Mouse (Mus musculus): ENCODE measurements around the gene Abca13.

Abca13 gene

DNA sequence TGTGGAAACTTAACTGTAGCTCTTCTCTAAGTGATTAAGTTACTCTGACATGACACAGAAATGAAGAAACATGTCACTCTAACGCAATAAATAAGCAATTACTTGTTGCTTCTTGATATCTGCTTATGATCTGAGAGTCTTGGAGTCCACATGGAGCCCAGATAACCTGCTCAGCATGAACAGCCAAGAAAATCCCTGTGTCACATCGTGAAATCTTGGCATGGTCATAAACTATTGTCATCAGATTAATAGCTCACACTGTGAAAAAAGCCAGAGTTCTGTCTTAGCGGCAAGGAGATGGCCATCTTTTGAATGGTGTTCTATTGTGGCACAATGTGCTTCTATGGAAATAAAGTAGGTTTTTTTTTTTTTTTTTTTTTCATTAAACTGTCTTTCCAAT, 336.8 kb downstream of the Abca13 start:
- DNase-seq (ENCODE audit: low read depth in 1 of 2, low spot score in 2 of 2), result no peak

DNA sequence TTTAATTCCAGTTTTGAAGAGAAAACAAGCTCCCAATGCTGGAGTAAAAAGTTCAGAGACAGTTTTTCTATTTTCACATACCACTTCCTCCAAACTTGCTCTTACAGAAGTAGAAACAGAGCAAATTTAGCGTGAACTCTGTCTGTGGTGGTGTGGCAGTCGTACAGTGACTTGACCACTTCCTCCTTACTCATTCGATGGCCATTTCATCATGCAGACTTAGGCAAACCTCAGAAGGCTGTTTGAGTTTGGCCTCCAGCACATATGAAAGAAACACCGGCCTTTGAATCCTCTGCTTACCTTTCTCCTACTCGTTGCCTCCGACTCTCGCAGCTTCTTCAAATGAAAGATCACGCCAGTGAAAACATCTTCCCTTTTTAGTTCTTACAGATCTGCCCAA, 340.0 kb downstream of the Abca13 start:
- peak; percentile 12 to 30 for DNase-seq (ENCODE audit: low read depth in 1 of 2, low spot score in 2 of 2)

DNA sequence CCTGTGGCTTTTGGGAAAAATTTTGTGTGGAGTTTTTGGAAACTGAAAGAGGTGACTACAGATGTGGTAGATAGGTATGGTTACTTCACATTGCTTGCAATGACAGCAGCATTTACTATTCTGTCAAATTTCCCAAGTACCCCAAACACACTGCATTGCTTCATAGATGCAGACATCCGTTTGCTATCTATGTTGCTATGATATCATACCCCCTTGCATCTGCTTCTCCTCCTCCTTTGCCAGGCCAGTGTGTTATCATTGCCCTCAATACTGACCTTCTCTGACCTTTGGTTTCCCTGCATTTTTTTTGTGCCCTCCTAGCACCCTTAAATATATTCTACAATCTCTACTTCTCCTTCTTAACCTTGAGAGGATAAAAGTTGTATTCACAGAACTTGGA, 341.4 kb downstream of the Abca13 start:
- no peak for DNase-seq (ENCODE audit: low read depth in 1 of 2, low spot score in 2 of 2)

DNA sequence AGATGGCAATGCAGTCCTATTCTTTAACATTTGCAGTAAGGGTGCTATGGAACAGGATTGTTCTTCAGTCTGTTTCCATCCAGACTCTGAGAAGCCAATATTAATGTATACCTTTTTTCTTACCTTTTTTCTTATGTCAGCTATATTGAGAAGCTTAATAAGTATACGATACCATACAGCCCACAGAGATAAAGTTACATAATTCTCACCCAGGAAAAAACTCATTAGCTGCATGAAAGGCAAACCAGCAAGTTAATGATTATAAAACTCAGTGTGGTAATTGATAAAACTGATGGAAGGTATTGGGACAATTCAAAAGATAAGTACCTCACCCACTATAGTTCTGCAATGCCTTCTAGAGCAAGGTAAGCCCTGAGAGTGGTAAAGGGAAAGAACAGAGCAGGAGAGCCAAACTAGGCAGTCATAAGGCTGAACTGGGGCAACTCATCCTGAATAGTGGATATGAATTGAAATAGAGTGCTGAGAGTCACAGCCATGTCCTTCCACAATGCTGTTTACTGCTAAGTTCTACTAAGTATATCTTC, 342.0 kb downstream of the Abca13 start:
- DNase-seq (ENCODE audit: low read depth in 1 of 2, low spot score in 2 of 2), result no peak

DNA sequence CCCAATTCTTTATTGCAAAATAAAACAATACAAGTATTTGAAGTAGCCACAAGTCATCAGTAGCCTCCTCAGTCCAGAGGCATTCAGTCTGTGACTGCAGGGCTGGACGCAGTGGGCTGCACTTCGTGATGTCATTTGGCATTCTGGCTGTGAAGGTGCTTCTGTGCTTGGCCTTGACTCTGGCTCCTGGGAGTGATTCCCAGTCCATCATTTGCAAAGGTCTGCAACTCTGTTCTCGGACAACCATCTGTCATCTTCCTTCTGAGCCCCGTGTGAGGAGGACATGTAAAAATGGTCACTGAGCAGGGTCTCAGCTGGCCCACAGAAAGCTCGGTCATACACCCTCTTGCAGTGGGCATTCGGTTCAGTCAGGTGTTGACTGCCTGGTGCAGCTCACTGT, 345.1 kb downstream of the Abca13 start:
- no peak for DNase-seq (ENCODE audit: low read depth in 1 of 2, low spot score in 2 of 2)

DNA sequence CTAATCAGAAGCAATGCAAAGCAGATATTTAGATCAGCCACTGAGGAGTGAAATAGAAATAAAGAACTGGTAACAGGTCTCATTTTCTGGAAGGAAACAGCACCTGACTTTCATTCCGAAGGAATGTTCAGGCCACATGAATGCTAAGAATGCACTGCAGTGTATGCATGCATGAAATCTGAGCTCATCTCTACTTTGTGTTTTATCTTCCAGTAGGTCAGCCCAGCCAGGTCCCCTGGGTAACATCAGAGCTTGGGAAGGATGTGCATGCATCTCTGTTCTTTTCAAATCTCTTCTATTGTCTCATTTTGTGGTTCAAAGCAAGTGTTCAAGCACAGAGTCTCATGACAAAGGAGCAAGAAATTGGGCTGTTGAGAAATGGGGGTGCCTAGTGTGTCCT, 346.6 kb downstream of the Abca13 start:
- no peak for DNase-seq (ENCODE audit: low read depth in 1 of 2, low spot score in 2 of 2)

DNA sequence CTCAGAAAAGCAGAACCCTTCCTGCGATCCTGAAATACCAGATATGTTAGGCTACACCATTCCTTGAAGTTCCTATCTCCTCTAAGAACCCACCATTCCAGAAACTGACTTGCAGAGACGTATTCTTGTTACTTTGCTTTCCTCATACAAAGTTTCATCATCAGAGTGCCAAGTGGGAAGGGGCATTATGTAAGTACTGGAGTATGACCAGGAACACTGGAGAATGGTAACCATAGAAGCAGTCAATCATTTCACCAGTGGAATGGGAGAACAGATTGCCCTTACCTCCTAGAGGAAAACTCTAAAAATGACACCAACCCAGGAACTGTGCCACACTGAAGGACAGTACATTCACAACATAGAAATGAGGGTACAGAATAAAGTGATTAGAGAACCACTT, 368.3 kb downstream of the Abca13 start:
- DNase-seq (ENCODE audit: low read depth in 1 of 2, low spot score in 2 of 2), result no peak

DNA sequence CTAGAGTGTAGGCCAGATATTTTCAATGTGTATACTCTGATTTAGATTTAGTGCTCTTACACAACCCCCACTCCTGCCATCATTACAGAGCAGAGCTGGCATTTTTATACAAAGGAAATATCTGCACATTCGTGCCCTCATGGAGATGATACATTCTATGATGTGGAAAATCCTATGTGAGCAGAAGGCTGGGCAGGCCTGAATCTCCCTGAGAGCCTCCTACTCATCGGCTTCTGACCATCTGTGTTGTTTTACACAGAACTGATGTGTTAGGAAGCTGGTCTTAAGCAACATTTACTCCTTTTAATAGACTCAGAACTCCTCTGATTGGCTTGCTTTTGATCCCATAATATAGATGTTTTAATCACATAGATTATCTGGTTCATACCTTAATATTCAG, 376.6 kb downstream of the Abca13 start:
- no peak for DNase-seq (ENCODE audit: low read depth in 1 of 2, low spot score in 2 of 2)

DNA sequence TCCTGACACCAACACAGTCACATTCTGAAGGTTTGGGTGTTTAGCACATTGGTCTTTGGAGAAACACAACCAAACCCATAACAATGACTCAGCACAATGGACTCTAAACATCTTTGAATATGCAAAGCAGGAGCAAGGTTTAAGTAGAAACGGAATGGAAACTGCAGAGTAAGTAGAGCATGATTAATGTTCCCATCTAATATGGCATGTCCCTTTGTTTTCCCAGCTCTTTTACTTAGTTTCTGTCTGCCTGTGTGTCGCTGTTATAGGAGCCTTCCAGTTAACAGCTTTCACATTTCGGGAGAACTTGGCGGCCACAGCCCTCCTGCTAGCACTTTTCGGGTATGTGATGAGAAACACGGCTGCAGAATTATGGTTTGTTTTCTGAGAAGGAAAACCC, 378.6 kb downstream of the Abca13 start:
- no peak for DNase-seq (ENCODE audit: low read depth in 1 of 2, low spot score in 2 of 2)

DNA sequence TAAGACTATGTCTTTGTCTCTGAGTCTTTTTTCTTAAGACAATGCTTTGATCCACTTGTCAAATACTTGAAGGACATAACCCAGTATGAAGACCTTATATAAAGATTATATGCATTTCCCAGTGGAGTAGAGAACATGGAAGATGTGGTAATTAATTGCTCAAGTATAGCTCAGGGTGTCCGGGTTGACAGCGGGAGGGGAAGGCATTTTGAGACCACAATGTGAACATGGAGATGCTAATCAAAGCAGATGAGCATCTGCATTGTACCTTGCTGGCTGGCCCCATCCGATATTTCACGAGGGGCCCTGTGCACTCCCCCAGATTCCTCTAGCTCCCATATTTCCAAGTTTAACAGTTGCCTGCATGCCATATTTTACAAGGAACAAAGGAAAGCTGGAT, 383.2 kb downstream of the Abca13 start:
- no peak for DNase-seq (ENCODE audit: low read depth in 1 of 2, low spot score in 2 of 2)

DNA sequence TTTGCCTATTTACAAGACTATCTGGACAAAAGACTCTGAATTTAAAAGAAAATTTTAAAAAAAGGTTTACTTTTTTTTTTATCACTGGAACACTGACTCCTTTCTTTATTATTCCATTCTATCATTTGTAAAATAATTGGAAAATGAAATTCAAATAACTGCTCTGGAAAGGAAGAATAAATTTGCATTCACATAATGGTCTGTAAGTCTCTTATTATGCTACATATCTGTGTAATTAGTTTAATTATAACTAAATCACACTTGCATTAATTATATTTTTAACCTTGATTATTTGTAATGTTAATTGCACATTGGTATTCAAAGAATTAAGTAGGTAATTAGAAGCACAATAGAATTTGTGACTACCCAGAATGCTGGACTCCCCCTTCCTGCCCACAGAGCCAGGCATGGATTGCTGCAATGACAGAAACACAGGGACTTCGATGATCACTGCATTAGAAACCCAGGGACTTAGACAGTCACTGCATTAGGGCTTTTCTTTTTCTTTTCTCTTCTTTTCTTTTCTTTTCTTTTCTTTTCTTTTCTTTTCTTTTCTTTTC, 400.1 kb downstream of the Abca13 start:
- no peak for DNase-seq (ENCODE audit: low read depth in 1 of 2, low spot score in 2 of 2)

DNA sequence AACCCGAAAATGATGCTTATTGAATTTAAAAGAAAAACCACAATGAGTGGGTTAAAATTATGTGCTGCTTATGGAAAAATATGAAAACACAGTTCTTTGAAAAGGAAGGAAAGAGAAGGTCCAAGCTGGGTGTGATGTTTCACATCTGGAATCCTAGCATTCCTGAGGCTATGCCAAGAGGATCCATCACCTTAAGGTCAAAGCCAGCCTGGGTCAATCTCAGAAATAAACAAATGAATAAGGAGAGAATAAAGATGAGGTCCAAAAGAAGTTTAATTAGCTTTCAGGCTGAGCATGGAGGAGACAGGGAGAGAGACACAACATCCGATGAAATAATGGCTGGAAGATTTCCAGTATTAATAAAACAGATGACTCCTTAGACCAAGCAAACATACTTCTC, 405.6 kb downstream of the Abca13 start:
- no peak for DNase-seq (ENCODE audit: low read depth in 1 of 2, low spot score in 2 of 2)

DNA sequence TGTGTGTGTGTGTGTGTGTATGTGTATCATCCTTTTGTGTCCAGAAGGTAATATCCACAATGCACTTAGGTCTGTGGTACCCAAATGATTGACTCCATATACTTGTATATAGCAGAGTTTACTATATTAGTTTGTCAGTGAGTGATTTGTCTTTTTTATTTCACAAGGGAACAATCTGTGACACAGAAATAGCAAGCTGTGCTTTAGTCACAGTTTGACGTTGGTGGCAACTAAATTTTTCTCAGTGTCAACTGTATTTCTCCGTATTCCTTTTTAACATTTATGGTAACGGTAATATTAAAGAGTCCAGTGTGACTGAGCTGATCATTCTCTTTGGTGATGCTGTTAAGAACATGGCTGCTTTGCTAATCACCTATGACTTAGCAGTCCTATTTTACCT, 409.4 kb downstream of the Abca13 start:
- DNase-seq (ENCODE audit: low read depth in 1 of 2, low spot score in 2 of 2), result no peak

DNA sequence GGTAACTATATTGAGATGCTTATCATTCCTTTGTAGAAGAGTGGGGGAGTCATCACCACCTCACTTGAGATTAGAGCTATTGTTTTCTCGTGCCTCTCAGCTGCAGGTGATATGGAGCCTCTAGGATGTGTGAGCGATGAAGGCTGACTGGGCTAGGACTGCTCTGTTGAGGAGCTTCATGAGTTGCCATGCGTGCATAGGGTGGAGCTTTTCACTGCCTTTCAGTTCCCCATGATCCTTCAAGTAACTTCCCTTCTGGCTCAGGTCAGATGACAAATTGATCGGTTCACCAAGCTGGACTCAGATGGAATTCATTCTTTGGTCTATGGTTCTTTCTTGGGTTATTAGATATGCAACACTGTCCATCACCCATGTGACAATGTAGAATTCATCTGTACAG, 410.4 kb downstream of the Abca13 start:
- DNase-seq (ENCODE audit: low read depth in 1 of 2, low spot score in 2 of 2), result peak; percentile 8 to 27

DNA sequence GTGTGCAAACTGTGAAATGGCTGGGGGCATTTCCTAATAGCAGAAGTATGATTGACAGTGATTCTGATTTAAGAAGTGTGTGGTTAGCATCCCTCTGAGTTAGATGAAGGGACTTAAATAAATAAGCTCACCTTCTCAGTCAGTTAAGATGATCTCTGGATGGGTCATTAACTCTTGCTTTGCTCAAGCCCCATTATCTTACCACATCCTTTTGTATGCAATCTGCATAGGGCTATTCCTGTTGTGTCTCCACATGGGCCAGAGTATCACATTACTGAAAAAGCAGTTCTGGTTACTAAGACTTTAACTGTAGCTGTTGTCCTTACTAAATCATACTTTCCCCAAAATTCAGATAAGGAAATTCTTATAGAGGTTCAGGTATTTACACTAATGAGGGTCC, 416.5 kb downstream of the Abca13 start:
- no peak for DNase-seq (ENCODE audit: low read depth in 1 of 2, low spot score in 2 of 2)

DNA sequence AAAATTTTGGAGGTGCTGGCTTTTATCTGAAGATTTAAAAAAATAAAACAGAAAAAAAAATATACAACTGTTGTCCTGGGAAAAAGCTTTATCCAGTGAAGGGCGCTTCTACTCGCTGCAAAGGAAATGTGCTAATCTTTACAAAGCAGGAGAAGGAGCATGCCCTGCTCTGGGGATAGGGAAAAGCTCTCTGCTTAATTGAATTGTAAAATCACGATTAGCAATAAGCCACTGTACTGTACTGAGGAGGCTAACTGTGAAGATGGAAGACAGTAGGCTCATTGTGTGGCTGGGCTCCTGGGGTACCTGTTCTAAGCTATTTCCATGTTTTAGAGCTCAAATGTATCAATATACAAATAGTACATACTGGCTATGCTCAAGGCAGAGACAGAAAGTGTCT, 417.3 kb downstream of the Abca13 start:
- DNase-seq (ENCODE audit: low read depth in 1 of 2, low spot score in 2 of 2), result no peak

DNA sequence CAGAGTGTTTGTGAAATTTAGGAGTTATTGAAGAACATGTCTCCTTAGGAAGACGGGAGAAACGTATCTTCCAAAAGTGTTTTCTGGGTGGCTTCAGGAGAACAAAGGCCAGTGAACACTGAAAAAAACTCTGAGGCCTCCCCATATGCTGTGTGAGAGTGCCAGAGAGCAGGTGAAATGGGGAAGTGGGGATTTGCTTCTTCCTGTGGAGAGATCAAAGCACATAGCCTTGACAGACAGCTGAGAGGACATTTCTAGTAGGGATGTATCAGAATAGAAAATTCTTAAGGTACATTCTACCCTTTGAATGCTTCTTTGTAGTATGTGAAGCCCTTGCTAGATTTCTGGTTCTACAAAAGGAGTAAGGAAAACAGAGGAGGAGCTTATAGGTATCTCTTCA, 424.4 kb downstream of the Abca13 start:
- no peak for DNase-seq (ENCODE audit: low read depth in 1 of 2, low spot score in 2 of 2)

DNA sequence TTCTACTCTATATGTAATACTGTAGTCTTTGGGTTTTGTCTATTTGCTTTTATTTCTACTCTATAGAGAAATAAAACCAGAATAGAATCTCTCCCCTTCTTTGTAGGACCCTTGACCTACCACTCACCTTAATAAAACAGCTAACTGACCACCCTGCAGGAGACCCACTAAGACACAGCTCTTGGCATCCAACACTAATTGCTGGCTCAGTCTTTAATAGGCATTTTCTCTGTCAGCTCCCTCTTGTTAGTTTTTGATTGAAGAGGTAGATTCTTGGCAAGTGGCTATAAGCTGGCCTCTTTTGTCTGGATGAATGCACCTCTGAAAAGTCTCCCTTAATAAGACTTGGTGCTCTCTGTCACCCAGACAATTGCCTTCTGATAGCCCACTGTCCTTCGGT, 424.9 kb downstream of the Abca13 start:
- no peak for DNase-seq (ENCODE audit: low read depth in 1 of 2, low spot score in 2 of 2)

DNA sequence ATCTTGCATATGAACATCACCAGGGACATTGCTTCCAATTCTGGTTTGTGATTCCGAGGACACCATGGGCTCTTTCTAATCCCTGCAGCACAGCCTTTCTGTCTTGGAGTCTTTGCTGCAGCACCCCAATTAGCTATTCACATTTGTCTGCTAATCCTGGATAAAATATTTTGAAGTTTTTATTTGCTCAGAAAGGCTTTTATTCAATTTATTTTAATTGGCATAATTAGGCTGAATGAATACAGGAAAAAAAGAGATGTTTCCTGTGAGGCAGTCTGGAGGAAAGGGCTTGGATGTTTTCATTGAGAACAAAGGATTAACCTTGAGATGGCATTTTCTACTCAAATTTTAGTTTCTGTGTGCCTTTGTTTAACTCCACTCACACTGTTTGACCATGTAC, 428.2 kb downstream of the Abca13 start:
- no peak for DNase-seq (ENCODE audit: low read depth in 1 of 2, low spot score in 2 of 2)

DNA sequence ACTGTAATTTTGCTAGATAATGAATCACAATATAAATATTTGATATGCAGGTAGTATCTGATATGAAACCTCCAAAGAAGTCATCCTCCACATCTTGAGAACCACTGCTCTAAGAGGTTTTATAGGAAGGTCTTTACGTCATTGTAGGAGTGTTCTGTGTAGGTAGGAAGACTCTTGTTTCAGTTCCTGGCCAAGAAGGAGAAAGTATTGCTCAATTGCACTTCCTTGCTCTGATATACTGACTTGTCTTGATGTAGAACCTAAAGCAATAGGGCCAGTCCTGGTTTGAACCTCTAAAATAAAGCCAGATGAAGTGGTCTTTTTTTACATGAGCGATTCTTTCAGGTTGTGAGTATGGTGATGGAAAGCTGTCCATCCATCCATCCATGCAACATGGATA, 431.1 kb downstream of the Abca13 start:
- no peak for DNase-seq (ENCODE audit: low read depth in 1 of 2, low spot score in 2 of 2)

DNA sequence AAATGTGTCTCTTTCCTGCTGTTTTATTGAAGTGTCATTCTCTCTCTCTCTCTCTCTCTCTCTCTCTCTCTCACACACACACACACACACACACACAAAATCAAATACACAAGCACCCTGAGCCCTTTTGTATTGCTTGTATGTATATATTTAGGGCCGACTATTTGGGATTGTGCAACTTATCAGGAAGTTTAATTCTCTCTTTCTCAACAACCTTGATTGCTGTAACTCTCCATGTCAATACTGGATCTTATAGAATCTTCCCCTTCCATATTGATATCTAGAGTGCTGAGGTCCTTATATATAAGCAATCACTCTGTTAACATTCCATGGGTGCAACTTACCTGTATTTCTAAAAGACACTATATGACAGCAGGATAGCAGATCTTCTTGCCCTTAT, 433.0 kb downstream of the Abca13 start:
- no peak for DNase-seq (ENCODE audit: low read depth in 1 of 2, low spot score in 2 of 2)

DNA sequence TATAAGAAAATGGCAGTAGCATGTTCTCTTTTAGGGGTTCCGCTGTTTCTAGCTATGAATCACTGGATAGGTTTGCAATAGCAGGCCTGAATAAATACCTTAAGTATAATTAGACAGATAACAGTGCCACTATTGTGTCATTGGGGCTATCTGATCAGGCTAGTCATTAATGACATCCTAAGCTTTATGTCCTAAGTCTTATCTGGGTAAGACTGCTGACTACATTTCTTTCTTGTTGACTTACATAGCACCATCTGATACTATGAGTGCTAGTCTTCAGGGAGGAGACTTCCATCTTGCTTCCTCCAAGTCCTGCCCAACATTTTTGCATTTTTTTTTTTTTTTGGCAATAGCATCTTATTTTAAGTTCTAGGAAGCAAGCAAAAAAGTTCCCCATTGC, 434.1 kb downstream of the Abca13 start:
- DNase-seq (ENCODE audit: low read depth in 1 of 2, low spot score in 2 of 2), result no peak

DNA sequence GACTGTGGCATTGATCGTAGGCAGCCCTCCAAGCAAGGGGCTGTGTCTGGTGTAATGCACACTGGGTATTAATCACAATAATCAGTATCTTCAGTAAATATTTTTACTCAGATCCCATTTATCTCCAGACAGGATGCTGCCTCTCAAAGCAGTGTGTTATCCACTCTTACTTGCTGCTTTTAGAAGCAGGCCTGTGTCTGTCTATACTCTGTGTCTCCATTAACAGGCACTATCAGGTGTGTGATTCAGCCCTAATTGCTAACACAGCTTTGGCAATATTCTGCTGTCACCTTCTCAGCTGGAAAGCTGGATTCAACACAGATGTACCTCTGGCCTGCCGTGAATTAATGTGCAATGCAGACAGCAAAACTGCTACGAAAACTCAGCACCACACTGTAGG, 455.5 kb downstream of the Abca13 start:
- DNase-seq (ENCODE audit: low read depth in 1 of 2, low spot score in 2 of 2), result no peak

DNA sequence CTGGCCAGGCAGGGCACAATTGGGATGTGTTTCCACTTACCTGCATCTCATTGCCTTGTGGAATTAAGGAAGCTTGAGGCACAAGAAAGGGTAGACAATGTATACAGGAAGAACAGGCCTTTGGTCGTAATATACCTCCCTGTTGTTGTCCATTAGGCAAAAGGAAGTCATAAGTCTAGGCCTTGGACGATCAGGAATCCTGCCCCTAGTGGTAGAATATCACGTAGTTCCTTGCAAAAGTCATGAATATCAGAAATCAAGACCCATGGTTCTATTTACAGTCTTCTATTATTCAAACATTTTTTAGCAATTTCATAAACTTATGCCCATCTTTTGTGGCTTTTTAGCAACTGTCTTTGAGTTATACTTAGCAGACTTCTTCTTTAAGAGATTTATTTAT, 456.2 kb downstream of the Abca13 start:
- no peak for DNase-seq (ENCODE audit: low read depth in 1 of 2, low spot score in 2 of 2)
